Mouse (Mus musculus) stomach, embryonic 15.5 days (tissue): Measurements from ENCODE around the gene Gm13279. TPM values are rescaled to one million over a fixed set of nuclear protein-coding genes. Genes with fewer than 3 reads are reported as not detected.
"Not testable (repeated sequence)": the region's sequence is repeated elsewhere in the genome, so short reads cannot be mapped to it uniquely, and the experiment has no call there.

ENCODE experiments used
- ATAC-seq: fragments of 200-750 bp; cut with Nextera tagmentation; 2 replicates; pipeline ENCODE4 v1.8.0; 2017; ENCODE audit warnings: low read depth, moderate number of reproducible peaks, moderate TSS enrichment; ENCODE audit not compliant: insufficient read depth, low FRiP score
- H3K27ac ChIP-seq: fragments of 300-500 bp; sonication (generic); 2 replicates; pipeline ENCODE4 v1.5.1; 2015; ENCODE audit warnings: mild to moderate bottlenecking, inconsistent platforms
- H3K27me3 ChIP-seq: fragments of 300-500 bp; sonication (generic); replicated peaks from 2 replicates; pipeline ENCODE4 v1.6.1; 2015; ENCODE audit warnings: inconsistent platforms
- H3K36me3 ChIP-seq: fragments of 300-500 bp; sonication (generic); 2 replicates; pipeline ENCODE4 v1.6.1; 2015; ENCODE audit warnings: inconsistent platforms
- H3K4me1 ChIP-seq: fragments of 300-500 bp; sonication (generic); 2 replicates; pipeline ENCODE4 v1.6.1; 2015; ENCODE audit warnings: inconsistent platforms
- H3K4me2 ChIP-seq: fragments of 300-500 bp; sonication (generic); 2 replicates; pipeline ENCODE4 v1.6.1; 2015; ENCODE audit warnings: mild to moderate bottlenecking, inconsistent platforms
- H3K4me3 ChIP-seq: fragments of 300-500 bp; sonication (generic); replicated peaks from 2 replicates; pipeline ENCODE4 v1.5.1; 2015; ENCODE audit warnings: inconsistent platforms
- H3K9ac ChIP-seq: fragments of 300-500 bp; sonication (generic); 2 replicates; pipeline ENCODE4 v1.6.1; 2015; ENCODE audit warnings: inconsistent platforms
- H3K9me3 ChIP-seq: fragments of 300-500 bp; sonication (generic); 2 replicates; pipeline ENCODE4 v1.6.1; 2016; ENCODE audit warnings: inconsistent platforms
- WGBS: fragments of 180-500 bp; shearing (Covaris S2); methylation state at CpG from one replicate; pipeline ENCODE4 v1.1.7; 2015; 5-methylcytosine and 5-hydroxymethylcytosine counted together
- polyA plus RNA-seq: library from polyadenylated mRNA; unstranded; fragments of >200 nt; fragmentation: Nextera tagmentation; extraction: Ambion mirVana; gene quantifications from 2 replicates; pipeline ENCODE4 v1.2.1, GENCODE M21; 2015

Gm13279 gene
- polyA plus RNA-seq, 1 experiment from 2014 or later, result not detected

DNA sequence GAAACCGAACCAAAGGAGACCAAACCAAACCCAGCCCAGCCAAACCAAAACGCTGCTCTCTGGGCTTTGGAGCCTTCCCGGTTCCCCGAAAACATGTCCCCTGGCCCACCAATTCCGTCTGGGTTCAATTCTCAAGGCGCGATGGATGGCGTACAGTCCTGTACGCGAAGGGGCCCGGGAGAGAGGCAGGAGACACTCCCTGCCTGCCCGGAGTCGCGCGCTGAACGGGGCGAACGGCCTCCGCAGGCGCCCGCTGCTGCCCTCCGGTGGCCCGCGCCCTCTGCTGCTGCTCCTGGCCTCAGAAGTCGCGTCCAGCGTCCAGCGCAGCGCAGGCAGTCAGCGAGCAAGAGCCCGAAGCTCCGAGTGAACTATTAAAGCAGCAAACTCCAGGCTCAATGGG lies 23.7 kb upstream of the Gm13279 start, which contains the start of gene Gm13290:
Gm13290 (plus strand) TSS at position 301 of the 400 bp plus-strand sequence.
- not testable (repeated sequence) for H3K36me3 ChIP-seq, H3K4me1 ChIP-seq, H3K27me3 ChIP-seq, ATAC-seq, H3K27ac ChIP-seq, H3K4me2 ChIP-seq, H3K4me3 ChIP-seq, H3K9me3 ChIP-seq, H3K9ac ChIP-seq
- no CpG with 5 or more reads among the region's 32 CpGs for WGBS

DNA sequence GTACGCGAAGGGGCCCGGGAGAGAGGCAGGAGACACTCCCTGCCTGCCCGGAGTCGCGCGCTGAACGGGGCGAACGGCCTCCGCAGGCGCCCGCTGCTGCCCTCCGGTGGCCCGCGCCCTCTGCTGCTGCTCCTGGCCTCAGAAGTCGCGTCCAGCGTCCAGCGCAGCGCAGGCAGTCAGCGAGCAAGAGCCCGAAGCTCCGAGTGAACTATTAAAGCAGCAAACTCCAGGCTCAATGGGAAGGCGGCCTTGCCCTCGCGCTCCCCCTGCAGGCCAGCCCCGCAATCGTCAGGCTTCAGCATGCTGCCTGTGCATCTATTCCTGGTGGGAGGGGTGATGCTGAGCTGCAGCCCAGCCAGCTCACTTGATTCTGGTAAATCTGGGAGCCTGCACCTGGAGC lies 20.6 kb upstream of the Gm13279 start, which contains the start of gene Gm13289:
Gm13289 (plus strand) TSS at position 301 of the 400 bp plus-strand sequence.
- WGBS, result no CpG with 5 or more reads among the region's 29 CpGs
- H3K4me3 ChIP-seq, ATAC-seq, H3K27ac ChIP-seq, H3K4me1 ChIP-seq, H3K9ac ChIP-seq, H3K27me3 ChIP-seq, H3K4me2 ChIP-seq, H3K36me3 ChIP-seq, H3K9me3 ChIP-seq: not testable (repeated sequence)

DNA sequence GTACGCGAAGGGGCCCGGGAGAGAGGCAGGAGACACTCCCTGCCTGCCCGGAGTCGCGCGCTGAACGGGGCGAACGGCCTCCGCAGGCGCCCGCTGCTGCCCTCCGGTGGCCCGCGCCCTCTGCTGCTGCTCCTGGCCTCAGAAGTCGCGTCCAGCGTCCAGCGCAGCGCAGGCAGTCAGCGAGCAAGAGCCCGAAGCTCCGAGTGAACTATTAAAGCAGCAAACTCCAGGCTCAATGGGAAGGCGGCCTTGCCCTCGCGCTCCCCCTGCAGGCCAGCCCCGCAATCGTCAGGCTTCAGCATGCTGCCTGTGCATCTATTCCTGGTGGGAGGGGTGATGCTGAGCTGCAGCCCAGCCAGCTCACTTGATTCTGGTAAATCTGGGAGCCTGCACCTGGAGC lies 17.6 kb upstream of the Gm13279 start, which contains the start of gene Gm13272:
Gm13272 (plus strand) TSS at position 301 of the 400 bp plus-strand sequence.
- ATAC-seq, H3K4me3 ChIP-seq, H3K36me3 ChIP-seq, H3K9me3 ChIP-seq, H3K27ac ChIP-seq, H3K27me3 ChIP-seq, H3K4me2 ChIP-seq, H3K4me1 ChIP-seq, H3K9ac ChIP-seq: not testable (repeated sequence)
- no CpG with 5 or more reads among the region's 29 CpGs for WGBS

GRCm38 (mm10) chr4:88780320-88780719 lies 16.9 kb upstream of the Gm13279 start:
- WGBS, result 57% methylated on average over 16 of the region's 18 CpGs
- H3K4me2 ChIP-seq, H3K9ac ChIP-seq, H3K36me3 ChIP-seq, ATAC-seq, H3K4me3 ChIP-seq, H3K27ac ChIP-seq, H3K9me3 ChIP-seq, H3K4me1 ChIP-seq, H3K27me3 ChIP-seq: not testable (repeated sequence)

GRCm38 (mm10) chr4:88781831-88782230 lies 15.4 kb upstream of the Gm13279 start, which contains the start of gene Ifnz:
Gene Ifnz (plus strand): TSS chr4:88782131.
- not testable (repeated sequence) for H3K27ac ChIP-seq, ATAC-seq, H3K27me3 ChIP-seq, H3K9me3 ChIP-seq, H3K4me1 ChIP-seq, H3K36me3 ChIP-seq, H3K9ac ChIP-seq
- Histone ChIP-seq H3K4me3 (peak within 1 kb of the TSS; percentile 25; the same call in 1 of the 2 replicates), H3K4me2 (peak within 1 kb of the TSS; percentile 41)
- 25% methylated on average over 5 of the region's 7 CpGs for WGBS

GRCm38 (mm10) chr4:88782335-88782734 lies 14.9 kb upstream of the Gm13279 start:
- not testable (repeated sequence) for H3K27me3 ChIP-seq, H3K27ac ChIP-seq, ATAC-seq, H3K9me3 ChIP-seq, H3K9ac ChIP-seq, H3K36me3 ChIP-seq, H3K4me1 ChIP-seq
- Histone ChIP-seq H3K4me2 (peak overlapping the region; percentile 41), H3K4me3 (peak overlapping the region; percentile 25; the same call in 1 of the 2 replicates)
- WGBS, result 0% methylated on average over 6 of the region's 31 CpGs

GRCm38 (mm10) chr4:88785409-88785808 lies 11.8 kb upstream of the Gm13279 start, which contains the start of gene Gm13276:
Gene Gm13276 (plus strand): TSS chr4:88785709.
- not testable (repeated sequence) for H3K9me3 ChIP-seq, H3K4me2 ChIP-seq, H3K27ac ChIP-seq, H3K27me3 ChIP-seq, ATAC-seq, H3K4me1 ChIP-seq, H3K9ac ChIP-seq, H3K36me3 ChIP-seq, H3K4me3 ChIP-seq
- no CpG with 5 or more reads among the region's 27 CpGs for WGBS

DNA sequence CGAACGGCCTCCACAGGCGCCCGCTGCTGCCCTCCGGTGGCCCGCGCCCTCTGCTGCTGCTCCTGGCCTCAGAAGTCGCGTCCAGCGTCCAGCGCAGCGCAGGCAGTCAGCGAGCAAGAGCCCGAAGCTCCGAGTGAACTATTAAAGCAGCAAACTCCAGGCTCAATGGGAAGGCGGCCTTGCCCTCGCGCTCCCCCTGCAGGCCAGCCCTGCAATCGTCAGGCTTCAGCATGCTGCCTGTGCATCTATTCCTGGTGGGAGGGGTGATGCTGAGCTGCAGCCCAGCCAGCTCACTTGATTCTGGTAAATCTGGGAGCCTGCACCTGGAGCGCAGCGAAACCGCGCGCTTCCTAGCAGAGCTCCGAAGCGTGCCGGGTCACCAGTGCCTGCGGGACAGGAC lies 8.8 kb upstream of the Gm13279 start, which contains the start of gene Gm13277:
Gm13277 (plus strand) TSS at position 231 of the 400 bp plus-strand sequence.
- not testable (repeated sequence) for H3K27me3 ChIP-seq, H3K4me3 ChIP-seq, H3K9me3 ChIP-seq, H3K36me3 ChIP-seq, H3K4me1 ChIP-seq, H3K4me2 ChIP-seq, ATAC-seq, H3K27ac ChIP-seq, H3K9ac ChIP-seq
- WGBS, result 3% methylated on average over 4 of the region's 28 CpGs

DNA sequence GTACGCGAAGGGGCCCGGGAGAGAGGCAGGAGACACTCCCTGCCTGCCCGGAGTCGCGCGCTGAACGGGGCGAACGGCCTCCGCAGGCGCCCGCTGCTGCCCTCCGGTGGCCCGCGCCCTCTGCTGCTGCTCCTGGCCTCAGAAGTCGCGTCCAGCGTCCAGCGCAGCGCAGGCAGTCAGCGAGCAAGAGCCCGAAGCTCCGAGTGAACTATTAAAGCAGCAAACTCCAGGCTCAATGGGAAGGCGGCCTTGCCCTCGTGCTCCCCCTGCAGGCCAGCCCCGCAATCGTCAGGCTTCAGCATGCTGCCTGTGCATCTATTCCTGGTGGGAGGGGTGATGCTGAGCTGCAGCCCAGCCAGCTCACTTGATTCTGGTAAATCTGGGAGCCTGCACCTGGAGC lies 5.9 kb upstream of the Gm13279 start, which contains the start of gene Gm13278:
Gm13278 (plus strand) TSS at position 301 of the 400 bp plus-strand sequence.
- not testable (repeated sequence) for H3K36me3 ChIP-seq, H3K9ac ChIP-seq, H3K9me3 ChIP-seq, H3K27ac ChIP-seq, H3K4me1 ChIP-seq, H3K4me3 ChIP-seq, ATAC-seq, H3K4me2 ChIP-seq, H3K27me3 ChIP-seq
- WGBS, result no CpG with 5 or more reads among the region's 28 CpGs

GRCm38 (mm10) chr4:88793936-88794675 lies 3.1 kb upstream of the Gm13279 start, which contains the start of gene Gm13275:
Gene Gm13275 (plus strand): TSS chr4:88794487.
- H3K9me3 ChIP-seq, H3K36me3 ChIP-seq, H3K27me3 ChIP-seq, H3K4me1 ChIP-seq, H3K4me2 ChIP-seq, H3K9ac ChIP-seq, H3K27ac ChIP-seq, H3K4me3 ChIP-seq, ATAC-seq: not testable (repeated sequence)
- 0% methylated on average over 7 of the region's 52 CpGs for WGBS

DNA sequence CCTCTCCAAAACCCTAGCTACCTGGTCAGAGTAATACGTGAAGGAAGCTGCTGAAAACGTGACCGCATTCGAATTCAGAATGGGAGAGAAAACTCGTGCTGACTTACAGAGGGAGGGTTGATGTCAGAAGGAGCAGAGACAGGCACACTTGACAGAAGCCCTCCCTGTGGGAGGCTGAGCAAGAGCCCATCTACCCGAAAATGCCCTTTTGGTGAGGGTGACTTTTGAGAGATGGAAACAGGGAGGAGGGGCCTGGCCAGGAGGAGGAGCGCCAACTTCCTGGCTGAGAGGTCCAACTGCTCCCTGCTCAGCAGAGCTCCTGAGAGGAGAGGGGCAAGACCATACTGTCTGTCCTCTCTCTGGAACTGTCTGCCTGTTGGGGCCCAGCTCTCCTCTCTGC lies 2.2 kb downstream of the Gm13279 start, which contains the start of gene Gm13285:
Gm13285 (plus strand) TSS at position 301 of the 400 bp plus-strand sequence.
- H3K27me3 ChIP-seq, H3K4me3 ChIP-seq, H3K36me3 ChIP-seq, ATAC-seq, H3K9me3 ChIP-seq, H3K4me2 ChIP-seq, H3K4me1 ChIP-seq, H3K27ac ChIP-seq, H3K9ac ChIP-seq: not testable (repeated sequence)
- 19% methylated on average over 5 of the region's 7 CpGs for WGBS

GRCm38 (mm10) chr4:88802954-88803353 lies 5.8 kb downstream of the Gm13279 start, which contains the start of gene Gm13287:
Gene Gm13287 (plus strand): TSS chr4:88803254.
- not testable (repeated sequence) for H3K27ac ChIP-seq, ATAC-seq, H3K4me1 ChIP-seq, H3K9me3 ChIP-seq, H3K9ac ChIP-seq, H3K27me3 ChIP-seq, H3K36me3 ChIP-seq, H3K4me3 ChIP-seq
- no CpG with 5 or more reads among the region's 29 CpGs for WGBS
- peak within 1 kb of the TSS; percentile 33; the same call in 1 of the 2 replicates for H3K4me2 ChIP-seq
